Mouse (Mus musculus) G1E (cell line): ENCODE measurements around the gene Prdm2.

Source experiments
- CTCF ChIP-seq: IDR thresholded peaks from 2 replicates; pipeline ENCODE4 v1.5.1; 2012; ENCODE audit warnings: low read depth, low read length, inconsistent platforms, mixed read lengths
- TAL1 ChIP-seq: conservative IDR thresholded peaks from 2 replicates; pipeline ENCODE4 v1.6.1; 2012; ENCODE audit warnings: low read depth, low read length, inconsistent platforms, mixed read lengths

- TF ChIP-seq CTCF, result no peak
- TF ChIP-seq TAL1, result no peak
Measured at GRCm38 (mm10) chr4:143111872-143112271, 100.9 kb downstream of the Prdm2 start.
